Mouse (Mus musculus) activated CD4-positive, CD25-positive, alpha-beta regulatory T cell, adult 4 months (primary cell): ENCODE results near the gene Slc43a1. TPM values are rescaled to one million over a fixed set of nuclear protein-coding genes. Genes with fewer than 3 reads are reported as not detected.

ENCODE experiments used
- ATAC-seq: one replicate; pipeline ENCODE4 v1.8.0; 2017
- polyA plus RNA-seq, 2 experiments: library from polyadenylated mRNA; unstranded; fragments of 100-300 nt; shearing (Covaris generic); gene quantifications; one replicate each; pipeline ENCODE4 v1.2.1; 2017

Slc43a1 gene
- polyA plus RNA-seq, 2 experiments from 2014 or later, result 3.7 to 7.6 TPM

- ATAC-seq, result peak; percentile 60
These were observed 6.8 kb upstream of the Slc43a1 start for GRCm38 (mm10) chr2:84831666-84832391.

- no peak for ATAC-seq
These were observed 1.5 kb upstream of the Slc43a1 start for GRCm38 (mm10) chr2:84837107-84837506.

GRCm38 (mm10) chr2:84837817-84838592 is 645 bp upstream of the Slc43a1 start:
- peak; percentile 50 for ATAC-seq

GRCm38 (mm10) chr2:84838993-84839980 is 637 bp downstream of the Slc43a1 start:
- no peak for ATAC-seq

GRCm38 (mm10) chr2:84840016-84840747 is 1.5 kb downstream of the Slc43a1 start:
- no peak for ATAC-seq

- ATAC-seq, result no peak
These were observed 2.3 kb downstream of the Slc43a1 start for GRCm38 (mm10) chr2:84840748-84841563.

- ATAC-seq, result no peak
These were observed 3.3 kb downstream of the Slc43a1 start for GRCm38 (mm10) chr2:84841905-84842304.

GRCm38 (mm10) chr2:84843654-84844053 is 5.0 kb downstream of the Slc43a1 start:
- no peak for ATAC-seq

GRCm38 (mm10) chr2:84845226-84845625 is 6.6 kb downstream of the Slc43a1 start:
- no peak for ATAC-seq

- no peak for ATAC-seq
These were observed 11.9 kb downstream of the Slc43a1 start for GRCm38 (mm10) chr2:84850407-84851129.

GRCm38 (mm10) chr2:84851130-84852040 is 12.7 kb downstream of the Slc43a1 start:
- no peak for ATAC-seq

GRCm38 (mm10) chr2:84855732-84856131 is 17.1 kb downstream of the Slc43a1 start:
- ATAC-seq, result peak; percentile 89

- ATAC-seq, result no peak
These were observed 19.9 kb downstream of the Slc43a1 start for GRCm38 (mm10) chr2:84858551-84858950.

GRCm38 (mm10) chr2:84859991-84860780 is 21.5 kb downstream of the Slc43a1 start:
- no peak for ATAC-seq

- no peak for ATAC-seq
These were observed 22.8 kb downstream of the Slc43a1 start for GRCm38 (mm10) chr2:84861430-84861829.

- no peak for ATAC-seq
These were observed 23.6 kb downstream of the Slc43a1 start for GRCm38 (mm10) chr2:84862231-84862630.

GRCm38 (mm10) chr2:84865616-84866571 is 27.2 kb downstream of the Slc43a1 start:
- ATAC-seq, result peak; percentile 54
